Mouse (Mus musculus): ENCODE measurements around the gene Ms4a4d.
"Not testable (repeated sequence)": the region's sequence is repeated elsewhere in the genome, so short reads cannot be mapped to it uniquely, and the experiment has no call there.

DNA sequence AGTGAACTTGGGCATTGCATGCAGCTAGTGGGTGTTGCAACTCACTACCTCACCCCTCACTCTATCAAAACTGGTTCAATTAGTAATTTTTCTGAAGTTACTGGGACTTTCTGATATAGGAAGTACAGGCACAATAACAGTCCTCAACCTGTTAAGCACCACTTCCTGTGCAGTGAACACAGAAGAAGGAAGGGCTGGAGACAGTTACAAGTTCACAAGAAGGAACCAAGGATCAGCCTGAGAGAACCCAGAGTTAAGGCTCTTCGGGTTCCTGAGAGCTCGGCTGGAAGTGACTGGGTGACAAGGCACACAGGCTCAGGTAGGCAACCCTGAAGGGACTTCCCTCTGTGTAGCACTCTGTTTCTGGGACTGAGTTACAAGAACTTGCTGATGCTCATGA is 18.2 kb upstream of the Ms4a4d start:
- not testable (repeated sequence) for TF ChIP-seq CTCF (IDR thresholded peaks at IDR 0.05; ENCODE audit: control insufficient read depth, insufficient read depth, insufficient read length); CEBPB (IDR thresholded peaks at IDR 0.05; ENCODE audit: low read depth); MYOG (IDR thresholded peaks at IDR 0.05; ENCODE audit: control insufficient read depth, extremely low read depth, insufficient read length); FOSL1 (IDR thresholded peaks at IDR 0.05; ENCODE audit: insufficient read depth, low read length, poor library complexity, severe bottlenecking)

Data from C2C12 (cell line).